Mouse (Mus musculus): Measurements from ENCODE around the gene Foxo3. TPM values are rescaled to one million over a fixed set of nuclear protein-coding genes. Genes with fewer than 3 reads are reported as not detected.
A peak's percentile ranks its signal among the peaks of the same experiment; 100 is the strongest.

Foxo3 gene
- total RNA-seq, 1 experiment from 2014 or later: 57.6 TPM

DNA sequence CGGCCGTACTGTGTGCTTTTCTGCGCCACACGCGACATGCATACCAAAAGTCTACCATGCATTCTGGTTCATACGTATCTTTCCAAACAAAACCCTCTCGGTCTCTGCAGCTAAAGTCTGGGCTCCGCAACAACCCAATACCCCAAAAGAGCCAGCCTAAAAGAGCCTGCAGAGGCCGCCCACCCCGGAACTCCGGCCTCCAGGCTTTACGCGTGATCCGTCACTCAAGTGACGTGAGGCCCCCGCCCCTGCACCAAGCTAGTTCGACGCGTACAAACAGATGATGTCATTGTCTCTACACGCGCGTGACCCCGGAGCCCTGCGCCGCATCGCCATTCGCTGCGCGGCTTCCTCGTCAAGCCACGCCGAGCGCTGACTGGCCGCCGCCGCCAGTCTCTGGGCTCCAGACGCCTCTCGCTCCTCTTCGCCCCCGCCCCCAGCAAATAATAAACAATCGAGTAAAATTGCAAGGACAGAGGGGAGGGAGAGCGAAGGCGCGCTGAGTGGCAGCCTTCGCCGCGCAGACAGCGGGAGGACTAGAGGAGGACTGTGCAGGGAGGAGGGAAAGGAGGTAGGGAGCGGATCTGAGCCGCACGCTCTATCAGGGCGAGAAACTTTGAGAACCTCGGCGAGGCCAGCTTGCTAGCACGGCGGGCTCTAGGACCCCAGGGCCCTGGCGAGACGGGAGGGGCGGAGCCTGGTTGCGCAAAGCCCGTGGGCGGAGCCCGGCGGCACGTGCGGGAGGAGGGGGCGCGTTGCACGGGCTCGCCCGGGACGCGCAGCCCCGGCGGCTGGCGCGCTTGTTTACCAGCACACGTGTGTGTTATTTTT, 1.1 kb upstream of the Foxo3 start:
- peak; percentile 67 for ATAC-seq (replicated peaks; ENCODE audit: low read depth, poor library complexity, severe bottlenecking)

DNA sequence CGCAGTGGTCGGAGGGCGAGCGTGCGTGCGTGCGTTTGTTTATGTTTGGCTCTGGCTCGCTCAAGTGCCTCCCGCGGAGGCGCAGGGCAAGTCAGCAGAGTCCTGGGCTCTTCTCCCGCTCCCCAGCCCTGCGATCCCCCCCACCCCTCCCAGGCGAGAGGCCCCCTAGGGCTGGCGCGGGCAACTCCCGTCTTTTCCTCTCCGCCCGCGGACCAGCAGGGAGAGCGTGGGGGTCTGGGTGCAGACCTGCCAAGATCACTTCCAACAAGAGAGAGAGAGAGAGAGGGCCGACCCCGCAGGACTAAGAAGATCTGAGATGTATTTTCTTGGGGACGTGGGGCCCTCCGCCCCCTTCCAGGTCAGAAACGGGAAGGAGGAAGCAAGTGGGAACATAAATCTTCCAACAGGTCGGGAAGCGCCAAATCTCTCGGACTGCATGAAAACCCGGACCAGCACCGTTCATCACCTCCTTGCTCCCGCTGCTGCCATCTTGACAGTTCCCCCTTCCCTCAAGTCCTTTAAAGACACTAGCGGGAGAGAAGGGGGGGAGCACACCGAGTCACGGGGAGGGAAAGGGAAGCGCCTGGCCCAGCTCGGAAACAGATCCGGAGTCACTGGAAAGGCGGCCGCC, 569 bp downstream of the Foxo3 start:
- 0 out of 2 replicates have a peak, but pooled peaks have one; percentile 4 for ATAC-seq (replicated peaks; ENCODE audit: low read depth, poor library complexity, severe bottlenecking)

GRCm38 (mm10) chr10:42275401-42275870, 1.1 kb downstream of the Foxo3 start:
- ATAC-seq (replicated peaks; ENCODE audit: low read depth, poor library complexity, severe bottlenecking): no peak

DNA sequence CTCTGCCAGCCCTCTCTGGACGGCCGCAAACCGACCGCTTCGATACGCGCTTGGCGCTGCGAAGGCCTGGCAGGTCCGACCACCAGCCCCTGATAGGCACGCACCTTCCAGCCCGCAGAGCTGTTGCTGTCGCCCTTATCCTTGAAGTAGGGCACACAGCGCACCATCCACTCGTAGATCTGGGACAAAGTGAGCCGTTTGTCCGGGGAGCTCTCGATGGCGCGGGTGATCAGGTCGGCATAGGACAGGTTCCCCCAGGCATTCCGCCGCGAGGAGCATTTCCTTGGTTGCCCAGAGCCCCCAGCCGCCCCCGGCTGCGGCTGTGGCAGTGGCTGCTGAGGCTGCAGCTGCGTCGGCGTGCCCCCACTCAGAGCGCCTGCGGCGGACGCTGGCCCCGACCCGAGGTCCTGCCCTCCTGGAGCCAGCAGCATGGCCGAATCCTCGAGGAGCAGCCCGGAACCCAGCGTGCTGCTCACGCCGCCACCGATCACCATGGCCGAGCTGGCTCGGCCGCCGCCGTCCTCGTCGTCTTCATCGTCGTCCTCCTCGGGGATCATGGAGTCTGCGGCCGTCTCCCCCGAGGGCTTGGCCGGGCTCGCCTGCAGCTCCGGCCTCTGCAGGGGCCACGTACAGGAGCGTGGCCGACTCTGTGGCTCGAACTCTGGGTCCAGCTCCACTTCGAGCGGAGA, 1.7 kb downstream of the Foxo3 start:
- no peak for ATAC-seq (replicated peaks; ENCODE audit: low read depth, poor library complexity, severe bottlenecking)

DNA sequence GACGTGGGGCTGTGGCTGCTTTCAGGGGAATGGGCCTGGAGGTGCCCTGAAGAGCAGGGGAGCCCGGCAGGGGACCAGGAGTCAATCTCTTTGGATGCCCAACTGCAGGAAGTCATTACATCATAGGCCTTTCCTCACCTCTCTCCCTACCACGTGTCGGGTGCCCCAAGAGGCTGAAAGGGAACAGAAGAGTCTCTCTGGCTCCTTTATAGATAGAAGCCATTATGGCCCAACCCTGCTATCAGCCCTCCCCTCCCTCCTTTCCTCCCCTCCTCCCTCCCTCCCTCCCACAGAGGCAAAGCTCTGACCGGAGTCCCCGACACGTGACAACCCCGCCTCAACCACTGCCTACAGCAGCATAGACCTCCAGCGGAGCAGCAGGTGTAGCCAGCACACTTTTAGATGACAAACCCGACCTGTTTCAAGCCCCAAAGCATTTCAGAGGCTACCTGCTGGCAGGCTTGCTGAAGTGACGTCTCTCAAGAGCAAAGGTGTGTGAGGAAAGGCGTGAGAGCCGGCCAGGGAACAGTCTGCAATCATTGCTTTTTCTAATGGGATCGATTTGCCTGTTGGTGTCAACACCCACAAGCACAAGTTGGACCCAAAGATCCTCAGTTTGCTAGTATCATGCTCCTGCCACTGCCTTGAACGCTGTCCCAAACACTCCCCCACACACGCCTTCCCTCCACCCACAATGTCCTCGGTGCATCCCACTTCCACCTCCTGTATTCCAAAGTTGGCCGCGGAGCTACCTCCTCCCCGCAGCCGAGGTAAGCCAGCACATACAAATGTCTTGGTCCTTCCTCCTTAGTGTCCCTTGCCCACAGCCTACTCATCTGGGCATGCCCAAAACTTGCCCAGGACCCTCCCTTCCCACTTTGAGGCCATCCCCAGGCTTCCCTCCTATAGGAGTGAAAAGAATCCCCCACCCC, 2.5 kb downstream of the Foxo3 start:
- peak; percentile 5; the same call in 1 of the 2 replicates for ATAC-seq (replicated peaks; ENCODE audit: low read depth, poor library complexity, severe bottlenecking)

- no peak for ATAC-seq (replicated peaks; ENCODE audit: low read depth, poor library complexity, severe bottlenecking)
These were observed 3.2 kb downstream of the Foxo3 start for GRCm38 (mm10) chr10:42273403-42273759.

GRCm38 (mm10) chr10:42271454-42272230, 4.9 kb downstream of the Foxo3 start:
- ATAC-seq (replicated peaks; ENCODE audit: low read depth, poor library complexity, severe bottlenecking): peak; percentile 19; the same call in 1 of the 2 replicates

- ATAC-seq (replicated peaks; ENCODE audit: low read depth, poor library complexity, severe bottlenecking): peak; percentile 53
These were observed 6.1 kb downstream of the Foxo3 start for GRCm38 (mm10) chr10:42270277-42271083.

DNA sequence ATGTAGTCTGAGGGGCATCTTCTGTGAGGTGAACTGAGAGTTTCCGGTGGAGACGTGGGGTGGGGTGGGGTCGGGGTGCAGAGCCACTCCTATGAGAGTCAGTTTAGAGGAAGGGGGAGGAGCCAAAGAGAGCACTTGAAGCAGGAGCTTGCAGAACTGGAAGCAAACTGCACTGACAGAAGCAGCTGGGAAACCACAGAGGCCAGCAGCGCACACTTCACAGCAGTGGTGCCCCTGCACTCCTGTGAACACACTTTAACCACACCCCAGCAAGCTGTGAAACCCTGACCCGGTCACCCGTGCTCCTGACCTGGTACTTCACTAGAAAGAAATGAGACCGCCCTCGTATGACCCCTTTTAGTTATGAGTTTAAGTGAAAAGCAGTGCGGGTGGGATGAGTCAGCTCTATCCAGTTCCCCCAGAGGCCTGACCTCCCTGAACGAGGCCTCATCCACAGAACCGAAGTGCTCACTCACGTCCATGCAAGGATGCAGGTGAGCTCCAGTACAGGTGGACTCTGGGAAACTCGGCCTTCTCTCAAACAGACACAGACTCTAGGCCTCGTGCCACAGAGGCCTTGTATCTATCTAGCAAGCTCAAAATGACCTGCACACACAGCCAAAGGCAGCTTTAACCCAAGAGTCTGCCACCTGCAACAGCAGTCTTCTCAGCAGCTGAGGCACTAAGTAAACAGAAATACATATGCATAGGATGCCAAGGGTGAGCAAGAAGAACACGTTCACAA, 7.1 kb downstream of the Foxo3 start:
- peak; percentile 31 for ATAC-seq (replicated peaks; ENCODE audit: low read depth, poor library complexity, severe bottlenecking)

GRCm38 (mm10) chr10:42267811-42268545, 8.6 kb downstream of the Foxo3 start:
- no peak for ATAC-seq (replicated peaks; ENCODE audit: low read depth, poor library complexity, severe bottlenecking)

DNA sequence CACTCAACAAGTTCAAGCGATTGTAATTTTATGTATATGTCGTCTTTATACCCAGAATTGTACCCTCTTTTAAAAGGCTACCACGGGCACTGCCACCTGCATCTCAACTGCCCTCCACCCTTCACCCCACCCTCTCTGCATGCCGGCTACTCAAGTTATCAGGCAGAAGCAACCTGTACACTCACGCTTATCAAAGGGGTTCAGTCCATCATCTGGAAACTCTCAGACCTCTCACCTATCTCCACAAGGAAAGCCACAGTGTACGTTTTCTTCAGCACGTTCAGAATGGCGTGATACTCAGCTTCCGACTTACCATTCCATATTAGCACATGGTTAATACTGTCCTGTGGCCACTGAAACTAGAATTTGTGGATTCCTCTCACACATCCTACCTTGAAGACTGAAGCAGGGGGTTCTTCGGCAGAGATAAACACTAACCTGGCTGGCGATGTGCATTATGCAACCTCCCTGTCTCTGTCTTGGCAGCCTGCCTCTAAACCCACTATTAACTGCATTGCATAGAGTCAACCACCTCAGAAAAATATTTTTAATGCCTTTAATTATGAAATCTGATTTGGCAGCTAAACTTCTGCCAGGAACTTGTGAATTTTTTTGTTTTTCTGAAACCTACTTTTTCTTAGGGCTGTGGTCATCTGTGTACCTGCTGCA, 11.4 kb downstream of the Foxo3 start:
- ATAC-seq (replicated peaks; ENCODE audit: low read depth, poor library complexity, severe bottlenecking): peak; percentile 38; the same call in 1 of the 2 replicates

- no peak for ATAC-seq (replicated peaks; ENCODE audit: low read depth, poor library complexity, severe bottlenecking)
These were observed 12.4 kb downstream of the Foxo3 start for GRCm38 (mm10) chr10:42264195-42264594.

DNA sequence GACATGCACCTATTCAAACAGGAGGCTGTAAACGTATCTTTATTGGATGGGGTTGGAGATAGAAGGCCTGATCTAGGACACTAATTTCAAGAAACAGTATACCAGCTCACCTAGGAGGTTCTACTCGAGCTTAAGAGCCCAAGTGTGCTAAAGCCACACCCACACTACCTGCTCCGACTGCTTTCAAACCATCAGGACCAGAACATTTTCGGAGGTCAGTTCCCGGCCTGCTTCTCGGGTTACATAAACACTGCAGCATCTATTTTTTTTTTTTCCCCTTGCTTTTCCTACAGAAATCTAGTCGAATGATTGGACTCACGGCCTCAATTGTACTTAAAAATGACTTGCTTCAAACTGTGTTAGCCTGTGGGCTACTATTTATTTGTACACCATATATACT, 12.9 kb downstream of the Foxo3 start:
- ATAC-seq (replicated peaks; ENCODE audit: low read depth, poor library complexity, severe bottlenecking): no peak

GRCm38 (mm10) chr10:42262061-42262460, 14.5 kb downstream of the Foxo3 start:
- no peak for ATAC-seq (replicated peaks; ENCODE audit: low read depth, poor library complexity, severe bottlenecking)

DNA sequence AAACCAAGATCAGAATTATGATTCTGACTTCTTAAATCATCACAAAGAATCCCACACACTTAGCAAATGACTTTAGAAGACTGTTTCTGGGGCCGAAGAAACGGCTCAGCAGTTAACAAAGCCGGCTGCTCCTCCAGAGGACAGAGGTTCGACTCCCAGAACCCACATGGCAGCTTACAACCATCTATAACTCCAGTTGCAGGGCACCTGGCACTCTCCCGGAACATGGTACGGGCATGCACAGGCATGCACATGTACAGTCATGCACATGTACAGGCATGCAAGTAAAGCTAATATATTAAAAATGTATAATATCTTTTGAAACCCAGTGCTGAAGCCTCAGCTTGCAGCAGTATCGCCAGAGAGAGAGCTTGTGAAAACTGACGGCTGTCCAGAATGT, 15.5 kb downstream of the Foxo3 start:
- ATAC-seq (replicated peaks; ENCODE audit: low read depth, poor library complexity, severe bottlenecking): no peak

DNA sequence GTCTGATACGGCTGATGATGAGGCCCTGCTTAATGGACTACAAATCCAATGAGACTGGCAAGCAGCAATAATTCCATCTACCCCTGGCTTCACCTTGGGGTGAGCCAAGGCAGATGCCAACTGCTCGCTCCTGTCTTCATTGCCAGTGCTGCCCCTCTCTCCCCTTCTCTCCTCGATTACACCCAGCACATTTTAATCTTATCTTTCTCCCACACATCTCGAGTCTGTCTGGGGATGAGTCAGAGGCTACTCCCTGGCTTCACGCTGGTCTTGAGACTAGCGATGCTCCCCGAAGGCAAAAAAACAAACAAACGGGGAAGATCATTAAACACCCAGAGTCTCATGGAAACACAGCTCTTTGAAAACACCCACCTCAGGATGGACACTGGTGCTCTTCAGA, 16.0 kb downstream of the Foxo3 start:
- 0 out of 2 replicates have a peak, but pooled peaks have one; percentile 23 for ATAC-seq (replicated peaks; ENCODE audit: low read depth, poor library complexity, severe bottlenecking)

Data from common myeloid progenitor, adult 5-6 weeks (primary cell).